Comparison of ENCODE assay signal across 10 mouse cellular contexts in the genomic region with DNA sequence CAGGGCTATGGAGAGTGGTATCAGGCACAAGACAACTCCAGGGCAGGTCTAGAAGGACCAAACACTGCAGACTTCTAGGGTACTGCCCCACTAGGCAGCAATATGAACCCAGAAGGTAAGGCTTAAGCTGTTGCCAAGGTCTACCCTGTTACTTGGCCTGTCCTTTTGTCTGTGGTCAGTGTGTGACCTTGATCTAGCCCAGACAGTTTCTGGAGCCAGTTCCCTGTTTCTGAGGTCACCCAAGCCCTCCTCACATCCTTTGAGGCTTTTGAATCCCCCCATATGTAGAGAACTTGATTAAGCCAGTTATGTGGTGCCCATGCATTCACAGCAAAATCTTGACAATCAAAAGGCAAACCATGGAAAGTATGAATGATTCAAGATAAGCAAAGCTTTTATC. TPM values are rescaled to one million over a fixed set of nuclear protein-coding genes. Genes with fewer than 3 reads are reported as not detected.
A peak's percentile ranks its signal among the peaks of the same experiment; 100 is the strongest.
DNase-seq lines count a peak whose midpoint lies in the region; ATAC-seq and TF ChIP-seq lines count a peak whose summit lies in the region.
"Had no signal": no experiment of that assay in that cellular context is flagged by ENCODE, and none has a peak within 500 bp of the region (broad histone marks: within the 10 kb centered on the region; RNA-seq: fewer than 3 reads in every experiment).

No protein-coding gene starts in this region.

- DNase-seq in left cerebral cortex, adult 2 months (ENCODE audit: extremely low spot score in 1 of 2, low spot score in 2 of 2) = no peak
- no peak for DNase-seq in left cerebral cortex, adult 11 months (ENCODE audit: low spot score)
- DNase-seq in T-cell, adult 2 months (ENCODE audit: low spot score) = no peak
- no peak for DNase-seq in retina, embryonic 14.5 days (ENCODE audit: low spot score)
- DNase-seq in left cerebral cortex, adult 9 months (ENCODE audit: low spot score in 2 of 2) = no peak
- DNase-seq: adrenal gland, adult 8-10 months; layer of hippocampus, adult 9-11 months had no signal

- no peak for ATAC-seq in embryonic facial prominence, embryonic 13.5 days (ENCODE audit: insufficient number of reproducible peaks, insufficient read depth, low FRiP score, low TSS enrichment, low read depth)
- no peak for ATAC-seq in intestine, embryonic 15.5 days
- ATAC-seq in neural tube, embryonic 12.5 days (ENCODE audit: low FRiP score, low read depth) = no peak

- intact Hi-C loops in left cerebral cortex, adult 2 months (cut with DNase I) = no loop called here

- H3K4me1 ChIP-seq in embryonic facial prominence, embryonic 13.5 days = peaks cover 24% of the 10 kb centered on the region
- peaks cover 13% of the 10 kb centered on the region for H3K4me1 ChIP-seq in intestine, embryonic 15.5 days (replicated peaks)
- H3K4me1 ChIP-seq in neural tube, embryonic 12.5 days = peaks cover 20% of the 10 kb centered on the region

- peak overlapping the region; percentile 94 for H3K9ac ChIP-seq in embryonic facial prominence, embryonic 13.5 days
- H3K9ac ChIP-seq in intestine, embryonic 15.5 days = peak overlapping the region; percentile 90
- H3K9ac ChIP-seq in neural tube, embryonic 12.5 days = peak overlapping the region; percentile 92

- peak overlapping the region; percentile 91 for H3K27ac ChIP-seq in left cerebral cortex, adult 2 months
- no peak overlapping the region for H3K27ac ChIP-seq in embryonic facial prominence, embryonic 13.5 days
- no peak overlapping the region for H3K27ac ChIP-seq in intestine, embryonic 15.5 days
- H3K27ac ChIP-seq in neural tube, embryonic 12.5 days = no peak overlapping the region

- no peaks in the 10 kb centered on the region for H3K27me3 ChIP-seq in embryonic facial prominence, embryonic 13.5 days
- H3K27me3 ChIP-seq in intestine, embryonic 15.5 days (replicated peaks) = no peaks in the 10 kb centered on the region
- no peaks in the 10 kb centered on the region for H3K27me3 ChIP-seq in neural tube, embryonic 12.5 days (replicated peaks)

- H3K9me3 ChIP-seq in embryonic facial prominence, embryonic 13.5 days = no peaks in the 10 kb centered on the region
- H3K9me3 ChIP-seq in intestine, embryonic 15.5 days = no peaks in the 10 kb centered on the region
- no peaks in the 10 kb centered on the region for H3K9me3 ChIP-seq in neural tube, embryonic 12.5 days

- no peak for TF ChIP-seq CTCF in left cerebral cortex, adult 2 months (IDR thresholded peaks at IDR 0.05)

- H3K4me2 ChIP-seq in embryonic facial prominence, embryonic 13.5 days = peak overlapping the region; percentile 73
- H3K4me2 ChIP-seq in intestine, embryonic 15.5 days (replicated peaks) = peak overlapping the region; percentile 81
- H3K4me2 ChIP-seq in neural tube, embryonic 12.5 days (replicated peaks) = peak overlapping the region; percentile 83

- peaks cover 4% of the 10 kb centered on the region; the same call in 1 of the 2 replicates for H3K36me3 ChIP-seq in embryonic facial prominence, embryonic 13.5 days
- no peaks in the 10 kb centered on the region for H3K36me3 ChIP-seq in intestine, embryonic 15.5 days
- no peaks in the 10 kb centered on the region for H3K36me3 ChIP-seq in neural tube, embryonic 12.5 days

- H3K4me3 ChIP-seq in left cerebral cortex, adult 2 months = peak overlapping the region; percentile 68
- H3K4me3 ChIP-seq in embryonic facial prominence, embryonic 13.5 days = peak overlapping the region; percentile 95
- H3K4me3 ChIP-seq in intestine, embryonic 15.5 days (replicated peaks) = peak overlapping the region; percentile 99
- peak overlapping the region; percentile 92 for H3K4me3 ChIP-seq in neural tube, embryonic 12.5 days

RNA-seq across cellular contexts. Expression of a gene that starts 1.1 kb away (rescaled TPM):
- total RNA-seq in left cerebral cortex, adult 2 months (2021) = 100 to 1,000 TPM; 390 to 407 TPM
- polyA plus RNA-seq in embryonic facial prominence, embryonic 13.5 days (2015; fragmentation: Nextera tagmentation; extraction: Ambion mirVana) = 41.6 and 43.0 TPM in 2 replicates
- 22.4 and 23.2 TPM in 2 replicates for polyA plus RNA-seq in intestine, embryonic 15.5 days (2015; fragmentation: Nextera tagmentation; extraction: Ambion mirVana)
- polyA plus RNA-seq in neural tube, embryonic 12.5 days (2016; fragmentation: Nextera tagmentation; extraction: Ambion mirVana) = 78.9 and 82.1 TPM in 2 replicates

RNA-seq across cellular contexts. Expression of a gene that starts 24.8 kb away (rescaled TPM):
- 1 to 10 TPM; 5.3 to 6.9 TPM for total RNA-seq in left cerebral cortex, adult 2 months (2021)
- polyA plus RNA-seq in embryonic facial prominence, embryonic 13.5 days (2015; fragmentation: Nextera tagmentation; extraction: Ambion mirVana) = 217 and 236 TPM in 2 replicates
- 183 and 187 TPM in 2 replicates for polyA plus RNA-seq in intestine, embryonic 15.5 days (2015; fragmentation: Nextera tagmentation; extraction: Ambion mirVana)
- 183 TPM in 2 replicates for polyA plus RNA-seq in neural tube, embryonic 12.5 days (2016; fragmentation: Nextera tagmentation; extraction: Ambion mirVana)

RNA-seq across cellular contexts. Expression of a gene that starts 39.4 kb away (rescaled TPM):
- 10 to 100 TPM; 46.5 to 51.2 TPM for total RNA-seq in left cerebral cortex, adult 2 months (2021)
- polyA plus RNA-seq in embryonic facial prominence, embryonic 13.5 days (2015; fragmentation: Nextera tagmentation; extraction: Ambion mirVana) = 48.9 and 58.2 TPM in 2 replicates
- polyA plus RNA-seq in intestine, embryonic 15.5 days (2015; fragmentation: Nextera tagmentation; extraction: Ambion mirVana) = 71.7 and 85.4 TPM in 2 replicates
- 49.7 and 55.1 TPM in 2 replicates for polyA plus RNA-seq in neural tube, embryonic 12.5 days (2016; fragmentation: Nextera tagmentation; extraction: Ambion mirVana)

RNA-seq across cellular contexts. Expression of a gene that starts 40.8 kb away (rescaled TPM):
- total RNA-seq in left cerebral cortex, adult 2 months (2021) = 10 to 100 TPM; 67.6 to 72.1 TPM
- 86.1 and 93.0 TPM in 2 replicates for polyA plus RNA-seq in embryonic facial prominence, embryonic 13.5 days (2015; fragmentation: Nextera tagmentation; extraction: Ambion mirVana)
- polyA plus RNA-seq in intestine, embryonic 15.5 days (2015; fragmentation: Nextera tagmentation; extraction: Ambion mirVana) = 111 and 117 TPM in 2 replicates
- polyA plus RNA-seq in neural tube, embryonic 12.5 days (2016; fragmentation: Nextera tagmentation; extraction: Ambion mirVana) = 89.9 and 98.4 TPM in 2 replicates

RNA-seq across cellular contexts. Expression of a gene that starts 40.8 kb away (rescaled TPM):
- 10 to 100 TPM; 54.8 to 55.2 TPM for total RNA-seq in left cerebral cortex, adult 2 months (2021)
- polyA plus RNA-seq in embryonic facial prominence, embryonic 13.5 days (2015; fragmentation: Nextera tagmentation; extraction: Ambion mirVana) = 31.9 and 34.4 TPM in 2 replicates
- 27.3 and 27.4 TPM in 2 replicates for polyA plus RNA-seq in intestine, embryonic 15.5 days (2015; fragmentation: Nextera tagmentation; extraction: Ambion mirVana)
- 41.6 and 44.5 TPM in 2 replicates for polyA plus RNA-seq in neural tube, embryonic 12.5 days (2016; fragmentation: Nextera tagmentation; extraction: Ambion mirVana)
